Mouse (Mus musculus) brain, embryonic 18.5 days (tissue): ENCODE results near the gene Usf3.

Experiments used
- DNase-seq: peaks from one replicate; pipeline ENCODE4 v3.0.0-alpha.2; 2012; ENCODE audit warnings: low read depth, low spot score

The Usf3 gene

GRCm38 (mm10) chr16:44233019-44233418 is 60.0 kb downstream of the Usf3 start:
- no peak for DNase-seq

- no peak for DNase-seq
These were observed 64.8 kb downstream of the Usf3 start for GRCm38 (mm10) chr16:44237836-44238235.

GRCm38 (mm10) chr16:44238835-44239263 is 65.8 kb downstream of the Usf3 start:
- no peak for DNase-seq

- DNase-seq, result no peak
These were observed 67.4 kb downstream of the Usf3 start for GRCm38 (mm10) chr16:44240406-44240805.

GRCm38 (mm10) chr16:44242633-44243032 is 69.6 kb downstream of the Usf3 start:
- DNase-seq, result no peak

- DNase-seq, result no peak
These were observed 70.3 kb downstream of the Usf3 start for GRCm38 (mm10) chr16:44243323-44243722.

- no peak for DNase-seq
These were observed 76.9 kb downstream of the Usf3 start for GRCm38 (mm10) chr16:44249985-44250384.

GRCm38 (mm10) chr16:44252735-44253134 is 79.7 kb downstream of the Usf3 start:
- no peak for DNase-seq

GRCm38 (mm10) chr16:44253797-44254634 is 81.0 kb downstream of the Usf3 start:
- no peak for DNase-seq

GRCm38 (mm10) chr16:44254698-44255097 is 81.7 kb downstream of the Usf3 start:
- DNase-seq, result peak; percentile 32

GRCm38 (mm10) chr16:44257476-44257875 is 84.4 kb downstream of the Usf3 start:
- no peak for DNase-seq

- no peak for DNase-seq
These were observed 91.9 kb downstream of the Usf3 start for GRCm38 (mm10) chr16:44264916-44265315.

GRCm38 (mm10) chr16:44265562-44265961 is 92.5 kb downstream of the Usf3 start:
- DNase-seq, result no peak

- no peak for DNase-seq
These were observed 95.6 kb downstream of the Usf3 start for GRCm38 (mm10) chr16:44268541-44269215.

GRCm38 (mm10) chr16:44269578-44269977 is 96.5 kb downstream of the Usf3 start:
- DNase-seq, result no peak

GRCm38 (mm10) chr16:44270606-44271005 is 97.6 kb downstream of the Usf3 start:
- DNase-seq, result no peak

GRCm38 (mm10) chr16:44271371-44272038 is 98.5 kb downstream of the Usf3 start:
- DNase-seq, result no peak
